Mouse (Mus musculus): ENCODE data around the gene Senp2. TPM values are rescaled to one million over a fixed set of nuclear protein-coding genes. Genes with fewer than 3 reads are reported as not detected.

The Senp2 gene
- polyA plus RNA-seq, 1 experiment from 2014 or later = 29.6 TPM

DNA sequence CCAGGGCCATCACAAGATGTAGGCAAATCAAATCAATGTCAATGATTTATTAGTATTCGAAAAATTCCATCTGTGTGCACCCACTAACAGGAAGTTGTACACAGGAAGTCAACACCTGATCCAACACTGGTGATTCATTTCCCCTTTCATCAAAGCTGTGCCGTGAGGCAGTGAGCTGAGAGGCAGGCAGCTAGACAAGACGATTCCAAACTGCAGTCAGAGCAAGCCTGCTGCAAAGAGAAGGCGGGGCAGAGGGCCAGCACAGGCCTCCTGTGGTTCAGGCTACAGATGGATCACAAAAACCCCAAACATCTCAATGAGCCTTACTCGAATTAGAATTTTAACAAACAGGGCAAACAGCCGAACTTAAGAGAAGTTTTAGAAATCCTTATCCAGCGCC lies 88.4 kb downstream of the Senp2 start:
- WGBS = 56% methylated on average over 7 of the region's 7 CpGs

More for the DNA sequence above, 88.4 kb downstream of the Senp2 start:
- TF ChIP-seq EP300 (IDR thresholded peaks at IDR 0.05) = no peak
- no peak for TF ChIP-seq CTCF (IDR thresholded peaks at IDR 0.05)
- Histone ChIP-seq H3K9ac (replicated peaks; ENCODE audit: low read depth) (no peak overlapping the region), H3K27ac (ENCODE audit: low read length) (no peak overlapping the region), H3K4me2 (replicated peaks; ENCODE audit: low read depth, low read length) (no peak overlapping the region), H3K27me3 (replicated peaks; ENCODE audit: insufficient read depth, low read length) (no peaks in the 10 kb centered on the region), H3K4me1 (ENCODE audit: insufficient read depth, low read depth, low read length) (no peaks in the 10 kb centered on the region), H3K9me3 (ENCODE audit: low read length) (no peaks in the 10 kb centered on the region), H3K4me3 (ENCODE audit: low read depth, low read length) (no peak overlapping the region), H3K36me3 (ENCODE audit: insufficient read depth, low read length) (no peaks in the 10 kb centered on the region)
- no peak for DNase-seq (ENCODE audit: low spot score)
- no peak for ATAC-seq

Other genes with a start within 250 kb of the Senp2 start
- gene Ehhadh, start 221.7 kb upstream of the Senp2 start, polyA plus RNA-seq (2015; fragmentation: Nextera tagmentation; extraction: Ambion mirVana) = 2.0 and 2.5 TPM in 2 replicates
- 0.37 TPM in 2 replicates for gene Map3k13, start 215.1 kb upstream of the Senp2 start, polyA plus RNA-seq (2015; fragmentation: Nextera tagmentation; extraction: Ambion mirVana)
- 33.6 and 40.6 TPM in 2 replicates for gene Tmem41a, start 61.9 kb upstream of the Senp2 start, polyA plus RNA-seq (2015; fragmentation: Nextera tagmentation; extraction: Ambion mirVana)
- 30.4 and 31.0 TPM in 2 replicates for gene Liph, start 13.8 kb upstream of the Senp2 start, polyA plus RNA-seq (2015; fragmentation: Nextera tagmentation; extraction: Ambion mirVana)
- 22.2 and 24.1 TPM in 2 replicates for gene Igf2bp2, start 153.8 kb downstream of the Senp2 start, polyA plus RNA-seq (2015; fragmentation: Nextera tagmentation; extraction: Ambion mirVana)